Mouse (Mus musculus) cerebral cortex, adult 2 months (tissue): Measurements from ENCODE around the gene Cstf2.

ENCODE experiments used
- WGBS: fragments of 180-500 bp; shearing (Covaris S2); methylation state at CpG from one replicate; pipeline ENCODE4 v1.1.7; 2018; 5-methylcytosine and 5-hydroxymethylcytosine counted together

The Cstf2 gene

GRCm38 (mm10) chrX:134058987-134059712, at the start of gene Cstf2:
Gene Cstf2, plus strand, starts transcription at chrX:134059187.
- WGBS = 6% methylated on average over 77 of the region's 77 CpGs

- 2% methylated on average over 9 of the region's 9 CpGs for WGBS
Observed at GRCm38 (mm10) chrX:134019005-134019404, 40.0 kb upstream of the Cstf2 start.

GRCm38 (mm10) chrX:134020664-134021063, 38.3 kb upstream of the Cstf2 start:
- 53% methylated on average over 5 of the region's 5 CpGs for WGBS

- WGBS = 65% methylated on average over 1 of the region's 1 CpGs
Observed at GRCm38 (mm10) chrX:134048994-134049393, 10.0 kb upstream of the Cstf2 start.

- WGBS = 32% methylated on average over 2 of the region's 2 CpGs
Observed at GRCm38 (mm10) chrX:134056897-134057296, 2.1 kb upstream of the Cstf2 start.

GRCm38 (mm10) chrX:134058040-134058875, 729 bp upstream of the Cstf2 start:
- 35% methylated on average over 14 of the region's 14 CpGs for WGBS

- 5% methylated on average over 10 of the region's 10 CpGs for WGBS
Observed at GRCm38 (mm10) chrX:134059764-134060163, 777 bp downstream of the Cstf2 start.

- 34% methylated on average over 1 of the region's 1 CpGs for WGBS
Observed at GRCm38 (mm10) chrX:134085453-134085852, 26.5 kb downstream of the Cstf2 start.

GRCm38 (mm10) chrX:134102641-134103040, 43.7 kb downstream of the Cstf2 start:
- 33% methylated on average over 2 of the region's 2 CpGs for WGBS

- 87% methylated on average over 3 of the region's 3 CpGs for WGBS
Observed at GRCm38 (mm10) chrX:134111767-134112166, 52.8 kb downstream of the Cstf2 start.

GRCm38 (mm10) chrX:134116417-134116816, 57.4 kb downstream of the Cstf2 start:
- 78% methylated on average over 3 of the region's 3 CpGs for WGBS

- WGBS = 95% methylated on average over 3 of the region's 3 CpGs
Observed at GRCm38 (mm10) chrX:134128549-134128948, 69.6 kb downstream of the Cstf2 start.

- WGBS = 21% methylated on average over 5 of the region's 5 CpGs
Observed at GRCm38 (mm10) chrX:134132295-134132694, 73.3 kb downstream of the Cstf2 start.

- WGBS = 65% methylated on average over 3 of the region's 3 CpGs
Observed at GRCm38 (mm10) chrX:134133821-134134220, 74.8 kb downstream of the Cstf2 start.
